Mouse (Mus musculus): ENCODE measurements around the gene Idh2. TPM values are rescaled to one million over a fixed set of nuclear protein-coding genes. Genes with fewer than 3 reads are reported as not detected.
A peak's percentile ranks its signal among the peaks of the same experiment; 100 is the strongest.

The Idh2 gene
- 351 and 386 TPM in 2 replicates for polyA plus RNA-seq (2015; fragmentation: Nextera tagmentation; extraction: Ambion mirVana)

DNA sequence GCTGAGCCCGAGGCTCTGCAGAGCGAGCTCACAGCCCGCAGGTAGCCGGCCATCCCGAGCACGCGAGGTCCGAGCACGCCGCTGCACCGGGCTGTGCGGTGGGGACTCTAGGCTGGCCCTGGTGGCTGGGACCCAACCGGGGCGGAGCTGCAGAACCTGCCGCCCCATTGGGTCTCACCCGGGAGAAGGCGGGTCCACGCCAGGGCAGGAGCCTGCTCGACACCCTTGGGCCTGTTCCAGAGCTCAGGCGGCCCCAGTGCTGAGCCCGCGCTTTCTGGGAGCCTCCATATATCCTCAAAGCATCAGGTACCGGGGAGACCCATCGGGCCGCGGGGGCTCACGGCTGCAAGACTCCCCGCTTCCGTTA, at the start of gene Idh2:
Gene Idh2 (minus strand): TSS at position 169 of the 367 bp plus-strand sequence.
- Histone ChIP-seq H3K9ac (peak within 1 kb of the TSS; percentile 97), H3K27ac (peak within 1 kb of the TSS; percentile 96), H3K4me1 (peaks cover 45% of the 10 kb centered on the region), H3K4me2 (peak within 1 kb of the TSS; percentile 86), H3K36me3 (ENCODE audit: poor library complexity, severe bottlenecking) (peaks cover 9% of the 10 kb centered on the region; the same call in 1 of the 2 replicates), H3K27me3 (no peaks in the 10 kb centered on the region), H3K4me3 (peak within 1 kb of the TSS; percentile 89), H3K9me3 (replicated peaks) (no peaks in the 10 kb centered on the region)
- peak; percentile 98 for ATAC-seq
- under 1% methylated on average over 29 of the region's 29 CpGs for WGBS

DNA sequence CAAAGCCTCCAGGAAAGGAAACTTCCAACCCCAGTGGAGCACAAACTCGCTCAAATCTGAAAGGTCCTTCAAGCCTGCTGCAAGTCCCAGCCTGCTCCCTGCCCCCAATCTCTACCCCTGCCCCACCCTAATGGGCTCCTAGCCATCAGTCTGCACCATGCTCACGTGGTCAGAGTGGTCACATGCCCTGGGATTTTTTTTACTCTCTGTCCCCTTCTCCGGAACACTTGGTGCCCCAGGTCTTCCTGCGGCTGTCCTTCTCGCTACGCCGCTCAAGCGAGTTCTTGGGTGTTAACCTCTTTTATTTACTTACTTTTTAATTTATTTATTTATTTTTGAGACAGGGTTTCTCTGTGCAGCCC, 45.7 kb upstream of the Idh2 start:
- Histone ChIP-seq H3K9me3 (replicated peaks) (no peaks in the 10 kb centered on the region), H3K4me2 (no peak overlapping the region), H3K4me3 (no peak overlapping the region), H3K27me3 (no peaks in the 10 kb centered on the region), H3K4me1 (0 out of 2 replicates have a peak, but pooled peaks cover 9% of the 10 kb centered on the region), H3K36me3 (ENCODE audit: poor library complexity, severe bottlenecking) (no peaks in the 10 kb centered on the region), H3K27ac (no peak overlapping the region), H3K9ac (no peak overlapping the region)
- no peak for ATAC-seq
- WGBS, result 80% methylated on average over 8 of the region's 8 CpGs

DNA sequence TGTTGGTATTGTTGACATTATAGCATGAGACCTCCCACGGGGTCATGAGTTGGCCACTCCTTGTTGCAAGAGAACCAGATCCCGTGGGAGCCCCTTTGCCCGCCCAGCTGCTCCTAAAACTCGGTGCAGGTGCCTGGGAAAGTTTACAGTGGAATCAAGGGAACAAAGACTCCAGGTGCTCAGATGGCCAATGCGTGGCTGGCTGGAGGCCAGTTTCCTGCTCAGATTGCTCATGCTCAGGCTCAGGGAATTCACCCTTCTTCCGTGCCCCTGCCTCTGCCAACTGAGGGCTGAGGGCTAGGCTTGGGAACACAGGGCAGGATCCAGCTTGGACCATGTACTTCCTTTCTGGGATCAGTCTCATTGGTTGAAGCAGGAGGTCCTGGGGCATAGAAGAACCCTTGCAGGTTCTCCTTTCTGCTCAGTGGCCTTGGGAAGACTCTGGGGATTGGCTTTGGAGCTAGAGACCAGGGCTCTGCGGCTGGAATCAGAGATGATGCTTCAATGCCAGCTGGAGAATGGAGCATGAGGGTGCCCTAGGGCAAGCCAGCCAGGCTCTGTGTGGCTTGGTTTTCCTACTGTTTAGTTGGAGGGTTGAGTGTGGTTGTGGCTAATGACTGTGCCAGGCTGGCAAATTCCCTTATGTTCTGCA, 45.2 kb upstream of the Idh2 start:
- no peaks in the 10 kb centered on the region for H3K36me3 ChIP-seq (ENCODE audit: poor library complexity, severe bottlenecking)
- no peak overlapping the region for H3K27ac ChIP-seq
- no peak overlapping the region for H3K4me2 ChIP-seq
- no peak overlapping the region for H3K4me3 ChIP-seq
- no peaks in the 10 kb centered on the region for H3K9me3 ChIP-seq (replicated peaks)
- 71% methylated on average over 7 of the region's 7 CpGs for WGBS
- no peaks in the 10 kb centered on the region for H3K27me3 ChIP-seq
- ATAC-seq, result no peak
- H3K4me1 ChIP-seq, result 0 out of 2 replicates have a peak, but pooled peaks cover 9% of the 10 kb centered on the region
- no peak overlapping the region for H3K9ac ChIP-seq

DNA sequence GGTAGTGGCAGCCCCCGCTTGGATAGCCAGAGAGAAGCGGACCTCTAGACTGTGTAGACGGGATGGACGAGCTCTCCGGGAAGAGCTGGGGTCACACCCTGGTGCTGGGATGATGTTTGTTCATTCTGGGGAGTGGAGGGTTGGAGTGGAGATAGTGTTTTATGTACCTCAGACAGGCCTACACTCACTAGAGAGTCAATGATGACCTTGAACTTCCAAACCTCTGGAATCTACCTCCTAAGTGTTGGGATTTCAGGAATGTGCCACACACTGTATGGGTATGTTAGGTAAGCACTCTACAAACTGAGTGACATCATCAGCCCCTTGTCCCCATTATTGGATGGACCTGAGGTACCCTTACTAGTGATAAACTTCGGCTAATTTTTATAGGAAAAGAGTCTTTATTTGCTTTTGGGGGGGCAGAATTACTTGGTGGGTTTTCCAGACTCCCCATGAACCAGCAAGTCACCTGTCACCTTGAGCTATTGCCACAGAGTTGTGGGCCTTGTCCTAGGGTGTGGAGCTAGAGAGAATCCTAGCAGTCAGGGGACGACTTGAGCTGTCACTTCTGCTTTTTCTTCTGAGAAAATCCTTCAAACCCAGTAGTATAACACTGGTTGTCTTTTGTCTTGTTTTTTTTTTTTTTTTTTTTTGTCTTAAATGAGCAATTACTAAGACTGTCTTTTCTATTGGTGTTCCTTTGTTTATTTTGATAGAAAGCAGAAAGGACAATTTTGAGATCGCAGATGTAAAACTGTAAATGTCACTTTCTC, 43.5 kb upstream of the Idh2 start:
- no peak for ATAC-seq
- 91% methylated on average over 8 of the region's 8 CpGs for WGBS

GRCm38 (mm10) chr7:80156711-80157227, 41.6 kb upstream of the Idh2 start:
- no peaks in the 10 kb centered on the region for H3K27me3 ChIP-seq
- ATAC-seq, result no peak
- 45% methylated on average over 13 of the region's 13 CpGs for WGBS

More for the DNA sequence above, 43.5 kb upstream of the Idh2 start:
- H3K36me3 ChIP-seq (ENCODE audit: poor library complexity, severe bottlenecking), result no peaks in the 10 kb centered on the region
- no peaks in the 10 kb centered on the region for H3K9me3 ChIP-seq (replicated peaks)
- no peak overlapping the region for H3K9ac ChIP-seq
- no peaks in the 10 kb centered on the region for H3K27me3 ChIP-seq
- 0 out of 2 replicates have a peak, but pooled peaks cover 9% of the 10 kb centered on the region for H3K4me1 ChIP-seq
- no peak overlapping the region for H3K27ac ChIP-seq
- H3K4me3 ChIP-seq, result no peak overlapping the region
- no peak overlapping the region for H3K4me2 ChIP-seq

DNA sequence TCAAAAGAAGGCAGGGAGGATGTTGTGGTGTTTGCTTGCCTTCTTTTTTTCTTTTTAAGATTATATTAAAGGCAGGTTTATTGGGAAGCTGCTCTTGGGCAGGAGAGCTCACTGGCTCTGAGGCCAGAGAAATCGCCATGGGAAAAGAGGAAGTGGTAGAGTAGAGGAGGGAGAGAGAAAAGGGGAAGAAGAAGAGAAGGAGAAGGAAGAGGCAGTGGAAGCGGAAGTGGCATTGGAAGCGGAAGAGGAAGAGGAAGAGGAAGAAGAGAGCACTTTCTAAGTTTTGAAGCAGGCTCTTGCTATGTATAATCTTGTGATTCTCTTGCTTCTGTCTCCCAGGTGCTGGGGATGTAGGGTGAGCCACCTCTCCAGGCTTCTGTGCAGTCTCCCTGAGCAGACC, 39.5 kb upstream of the Idh2 start:
- WGBS, result 87% methylated on average over 3 of the region's 3 CpGs
- Histone ChIP-seq H3K27ac (no peak overlapping the region), H3K4me2 (no peak overlapping the region), H3K27me3 (no peaks in the 10 kb centered on the region), H3K4me3 (no peak overlapping the region), H3K9ac (no peak overlapping the region), H3K9me3 (replicated peaks) (no peaks in the 10 kb centered on the region), H3K36me3 (ENCODE audit: poor library complexity, severe bottlenecking) (no peaks in the 10 kb centered on the region), H3K4me1 (peaks cover 1% of the 10 kb centered on the region; the same call in 1 of the 2 replicates)
- no peak for ATAC-seq

More at GRCm38 (mm10) chr7:80156711-80157227, 41.6 kb upstream of the Idh2 start:
- 0 out of 2 replicates have a peak, but pooled peaks cover 9% of the 10 kb centered on the region for H3K4me1 ChIP-seq
- H3K9ac ChIP-seq, result no peak overlapping the region
- no peak overlapping the region for H3K4me3 ChIP-seq
- no peaks in the 10 kb centered on the region for H3K36me3 ChIP-seq (ENCODE audit: poor library complexity, severe bottlenecking)
- no peak overlapping the region for H3K27ac ChIP-seq
- H3K4me2 ChIP-seq, result no peak overlapping the region
- no peaks in the 10 kb centered on the region for H3K9me3 ChIP-seq (replicated peaks)

- no peaks in the 10 kb centered on the region for H3K36me3 ChIP-seq (ENCODE audit: poor library complexity, severe bottlenecking)
- H3K9ac ChIP-seq, result no peak overlapping the region
- 93% methylated on average over 8 of the region's 8 CpGs for WGBS
- ATAC-seq, result no peak
- no peaks in the 10 kb centered on the region for H3K9me3 ChIP-seq (replicated peaks)
- no peak overlapping the region for H3K4me2 ChIP-seq
- peaks cover 10% of the 10 kb centered on the region; the same call in 1 of the 2 replicates for H3K4me1 ChIP-seq
- no peak overlapping the region for H3K27ac ChIP-seq
- H3K27me3 ChIP-seq, result no peaks in the 10 kb centered on the region
- H3K4me3 ChIP-seq, result no peak overlapping the region
These were observed 37.6 kb upstream of the Idh2 start for GRCm38 (mm10) chr7:80152756-80153155.

GRCm38 (mm10) chr7:80152152-80152551, 37.0 kb upstream of the Idh2 start:
- ATAC-seq, result no peak
- no peak overlapping the region for H3K4me3 ChIP-seq
- no peak overlapping the region for H3K27ac ChIP-seq
- peaks cover 10% of the 10 kb centered on the region; the same call in 1 of the 2 replicates for H3K4me1 ChIP-seq
- H3K9me3 ChIP-seq (replicated peaks), result no peaks in the 10 kb centered on the region
- WGBS, result 68% methylated on average over 6 of the region's 6 CpGs
- no peaks in the 10 kb centered on the region for H3K36me3 ChIP-seq (ENCODE audit: poor library complexity, severe bottlenecking)
- no peak overlapping the region for H3K4me2 ChIP-seq
- H3K9ac ChIP-seq, result no peak overlapping the region
- H3K27me3 ChIP-seq, result no peaks in the 10 kb centered on the region

- Histone ChIP-seq H3K4me1 (peaks cover 10% of the 10 kb centered on the region; the same call in 1 of the 2 replicates), H3K4me2 (peak overlapping the region; percentile 19), H3K36me3 (ENCODE audit: poor library complexity, severe bottlenecking) (no peaks in the 10 kb centered on the region), H3K4me3 (no peak overlapping the region), H3K9ac (no peak overlapping the region), H3K9me3 (replicated peaks) (no peaks in the 10 kb centered on the region), H3K27ac (peak overlapping the region; percentile 78), H3K27me3 (no peaks in the 10 kb centered on the region)
- 42% methylated on average over 9 of the region's 9 CpGs for WGBS
- ATAC-seq, result peak; percentile 77; the same call in 1 of the 2 replicates
These were observed 34.2 kb upstream of the Idh2 start for GRCm38 (mm10) chr7:80149356-80149755.

GRCm38 (mm10) chr7:80146077-80146476, 30.9 kb upstream of the Idh2 start:
- no peak overlapping the region for H3K4me2 ChIP-seq
- H3K27me3 ChIP-seq, result no peaks in the 10 kb centered on the region
- H3K4me1 ChIP-seq, result peaks cover 22% of the 10 kb centered on the region
- no peaks in the 10 kb centered on the region for H3K9me3 ChIP-seq (replicated peaks)
- 92% methylated on average over 8 of the region's 8 CpGs for WGBS
- H3K4me3 ChIP-seq, result no peak overlapping the region
- ATAC-seq, result no peak
- no peaks in the 10 kb centered on the region for H3K36me3 ChIP-seq (ENCODE audit: poor library complexity, severe bottlenecking)
- H3K9ac ChIP-seq, result no peak overlapping the region
- no peak overlapping the region for H3K27ac ChIP-seq

GRCm38 (mm10) chr7:80144695-80145094, 29.5 kb upstream of the Idh2 start:
- no peak overlapping the region for H3K4me2 ChIP-seq
- 86% methylated on average over 7 of the region's 7 CpGs for WGBS

More at GRCm38 (mm10) chr7:80144695-80145094, 29.5 kb upstream of the Idh2 start:
- no peaks in the 10 kb centered on the region for H3K36me3 ChIP-seq (ENCODE audit: poor library complexity, severe bottlenecking)
- no peak overlapping the region for H3K9ac ChIP-seq
- H3K27ac ChIP-seq, result no peak overlapping the region
- no peak for ATAC-seq
- H3K4me3 ChIP-seq, result no peak overlapping the region
- peaks cover 23% of the 10 kb centered on the region for H3K4me1 ChIP-seq
- H3K9me3 ChIP-seq (replicated peaks), result no peaks in the 10 kb centered on the region
- no peaks in the 10 kb centered on the region for H3K27me3 ChIP-seq

Data from forebrain, embryonic 13.5 days (tissue).